Mouse (Mus musculus) limb, embryonic 14.5 days (tissue): ENCODE measurements around the gene Slc24a3. TPM values are rescaled to one million over a fixed set of nuclear protein-coding genes. Genes with fewer than 3 reads are reported as not detected.

Experiments used
- ATAC-seq: fragments of 200-750 bp; cut with Nextera tagmentation; 2 replicates; pipeline ENCODE4 v1.8.0; 2017; ENCODE audit warnings: low read depth, moderate number of reproducible peaks, moderate TSS enrichment; ENCODE audit not compliant: low FRiP score
- DNase-seq: peaks from one replicate; pipeline ENCODE4 v3.0.0-alpha.2; 2015; ENCODE audit warnings: low spot score
- H3K27ac ChIP-seq: fragments of 300-500 bp; sonication (generic); replicated peaks from 2 replicates; pipeline ENCODE4 v1.5.1; 2014; ENCODE audit warnings: low read depth, mild to moderate bottlenecking, low read length, moderate library complexity, mixed read lengths
- H3K27me3 ChIP-seq: fragments of 300-500 bp; sonication (generic); 2 replicates; pipeline ENCODE4 v1.6.1; 2014; ENCODE audit warnings: low read length, mixed read lengths; ENCODE audit not compliant: control insufficient read depth, insufficient read depth
- H3K36me3 ChIP-seq: fragments of 300-500 bp; sonication (generic); 2 replicates; pipeline ENCODE4 v1.6.1; 2014; ENCODE audit warnings: mild to moderate bottlenecking, low read length, moderate library complexity, mixed read lengths; ENCODE audit not compliant: control insufficient read depth, insufficient read depth
- H3K4me1 ChIP-seq: fragments of 300-500 bp; sonication (generic); 2 replicates; pipeline ENCODE4 v1.6.1; 2014; ENCODE audit warnings: antibody characterized with exemption, low read length, mixed read lengths; ENCODE audit not compliant: control insufficient read depth, insufficient read depth
- H3K4me2 ChIP-seq: fragments of 300-500 bp; sonication (generic); replicated peaks from 2 replicates; pipeline ENCODE4 v1.6.1; 2014; ENCODE audit warnings: low read depth, mild to moderate bottlenecking, low read length, moderate library complexity; ENCODE audit not compliant: severe bottlenecking
- H3K4me3 ChIP-seq: fragments of 300-500 bp; sonication (generic); replicated peaks from 2 replicates; pipeline ENCODE4 v1.5.1; 2014; ENCODE audit warnings: low read length
- H3K9ac ChIP-seq: fragments of 300-500 bp; sonication (generic); 2 replicates; pipeline ENCODE4 v1.6.1; 2014; ENCODE audit warnings: mild to moderate bottlenecking, low read depth, low read length, moderate library complexity; ENCODE audit not compliant: severe bottlenecking
- H3K9me3 ChIP-seq: fragments of 300-500 bp; sonication (generic); 2 replicates; pipeline ENCODE4 v1.6.1; 2016; ENCODE audit warnings: low read length; ENCODE audit not compliant: control insufficient read depth
- POLR2A ChIP-seq: fragments of 200-500 bp; IDR thresholded peaks from 2 replicates; pipeline ENCODE4 v1.8.0; 2012; ENCODE audit warnings: inconsistent platforms, mild to moderate bottlenecking, moderate library complexity, borderline replicate concordance; ENCODE audit not compliant: insufficient read depth, insufficient read length; ENCODE audit errors: extremely low read depth
- WGBS: fragments of 180-500 bp; shearing (Covaris S2); extraction: QIAGEN DNeasy Blood & Tissue Kit; methylation state at CpG from one replicate; pipeline ENCODE4 v1.1.7; 2014; 5-methylcytosine and 5-hydroxymethylcytosine counted together
- polyA plus RNA-seq, 2 experiments: library from polyadenylated mRNA; depleted of rRNA in 1 of 2; stranded (reverse) in 1 of 2; unstranded in 1 of 2; fragments of >200 nt; fragmentation: Nextera tagmentation in 1 of 2; extraction: Ambion mirVana in 1 of 2; gene quantifications; 2 replicates each; pipeline versions ENCODE4 v1.2.1 to v1.2.3; 2012 to 2014

Gene Slc24a3
- polyA plus RNA-seq, 2 experiments, result 4.7 to 7.4 TPM

DNA sequence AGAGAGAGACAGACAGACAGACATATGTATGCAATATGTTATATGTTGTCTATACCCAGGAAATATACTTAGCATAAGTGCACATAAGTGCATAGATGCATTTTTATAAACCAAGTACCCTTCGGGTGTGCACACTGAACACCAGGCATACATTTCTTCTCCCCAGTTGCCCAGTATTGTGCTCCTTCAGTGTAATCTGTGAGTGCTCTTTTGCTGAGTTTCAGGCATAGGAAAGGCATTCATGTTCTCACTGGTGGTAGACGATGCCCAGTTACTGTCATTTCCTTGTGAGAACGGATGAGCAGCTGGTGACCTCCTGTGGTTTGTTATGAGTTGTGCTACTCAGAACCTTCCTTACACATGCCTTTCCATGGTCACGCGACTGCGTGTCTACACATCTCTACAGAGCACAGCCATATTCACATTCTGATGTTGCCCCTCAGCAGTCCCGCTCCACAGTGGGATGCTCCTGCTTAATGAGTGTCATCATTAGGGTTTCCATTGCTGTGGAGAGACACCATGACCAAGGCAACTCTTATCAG is 29.0 kb downstream of the Slc24a3 start:
- 91% methylated on average over 7 of the region's 7 CpGs for whole genome bisulfite sequencing
- Histone ChIP-seq H3K27ac (no peak overlapping the region), H3K4me3 (no peak overlapping the region), H3K36me3 (no peaks in the 10 kb centered on the region), H3K4me1 (no peaks in the 10 kb centered on the region), H3K4me2 (no peak overlapping the region), H3K27me3 (no peaks in the 10 kb centered on the region), H3K9me3 (no peaks in the 10 kb centered on the region), H3K9ac (no peak overlapping the region)
- no peak for TF ChIP-seq POLR2A
- ATAC-seq (no peak), DNase-seq (no peak)

GRCm38 (mm10) chr2:145197076-145197475 is 29.5 kb downstream of the Slc24a3 start:
- no peak for TF ChIP-seq POLR2A
- ATAC-seq (no peak), DNase-seq (no peak)
- Histone ChIP-seq H3K27me3 (no peaks in the 10 kb centered on the region), H3K4me3 (no peak overlapping the region), H3K36me3 (no peaks in the 10 kb centered on the region), H3K9ac (no peak overlapping the region), H3K4me1 (no peaks in the 10 kb centered on the region), H3K4me2 (no peak overlapping the region), H3K9me3 (no peaks in the 10 kb centered on the region), H3K27ac (no peak overlapping the region)
- 89% methylated on average over 4 of the region's 4 CpGs for WGBS

- no peaks in the 10 kb centered on the region for H3K27me3 ChIP-seq
- H3K9ac ChIP-seq, result no peak overlapping the region
- TF ChIP-seq POLR2A, result no peak
- DNase-seq (no peak), ATAC-seq (no peak)
- no peak overlapping the region for H3K27ac ChIP-seq
- no peaks in the 10 kb centered on the region for H3K4me1 ChIP-seq
- no peaks in the 10 kb centered on the region for H3K9me3 ChIP-seq
- no peaks in the 10 kb centered on the region for H3K36me3 ChIP-seq
- 95% methylated on average over 11 of the region's 11 CpGs for WGBS
- no peak overlapping the region for H3K4me2 ChIP-seq
- no peak overlapping the region for H3K4me3 ChIP-seq
Observed at GRCm38 (mm10) chr2:145213587-145213986, 46.0 kb downstream of the Slc24a3 start.

- no peak overlapping the region for H3K9ac ChIP-seq
- H3K27ac ChIP-seq, result no peak overlapping the region
- H3K36me3 ChIP-seq, result no peaks in the 10 kb centered on the region
- no peaks in the 10 kb centered on the region for H3K27me3 ChIP-seq
- no peaks in the 10 kb centered on the region for H3K4me1 ChIP-seq
- no peaks in the 10 kb centered on the region for H3K9me3 ChIP-seq
- TF ChIP-seq POLR2A, result no peak
- 71% methylated on average over 8 of the region's 8 CpGs for WGBS
- H3K4me3 ChIP-seq, result no peak overlapping the region
- no peak for DNase-seq
- no peak for ATAC-seq
- H3K4me2 ChIP-seq, result no peak overlapping the region
Observed at GRCm38 (mm10) chr2:145214086-145214831, 46.7 kb downstream of the Slc24a3 start.

DNA sequence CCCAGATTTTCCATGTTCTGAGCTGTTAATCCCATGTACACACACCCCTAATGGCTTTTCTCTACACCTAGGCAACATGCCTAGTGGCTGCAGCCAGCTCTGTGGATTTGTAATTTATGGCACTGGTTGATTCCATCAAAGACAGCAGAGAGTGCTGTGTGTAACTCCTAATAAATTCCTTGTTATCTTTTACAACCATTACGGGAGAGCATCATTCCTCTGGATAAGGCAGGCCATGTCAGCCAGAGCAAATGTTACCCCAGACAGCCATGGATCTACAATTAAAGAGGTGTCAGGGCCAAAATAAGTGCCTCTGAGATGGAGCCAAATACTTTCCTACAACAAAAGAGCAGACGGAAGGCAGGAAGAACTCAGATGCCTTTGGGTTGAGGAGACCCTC is 49.0 kb downstream of the Slc24a3 start:
- H3K27ac ChIP-seq, result no peak overlapping the region
- H3K9ac ChIP-seq, result no peak overlapping the region
- TF ChIP-seq POLR2A, result no peak
- no peaks in the 10 kb centered on the region for H3K36me3 ChIP-seq
- ATAC-seq, result no peak
- WGBS, result 17% methylated on average over 2 of the region's 2 CpGs
- no peak overlapping the region for H3K4me2 ChIP-seq
- no peak overlapping the region for H3K4me3 ChIP-seq
- no peaks in the 10 kb centered on the region for H3K27me3 ChIP-seq
- H3K4me1 ChIP-seq, result no peaks in the 10 kb centered on the region
- H3K9me3 ChIP-seq, result no peaks in the 10 kb centered on the region
- DNase-seq, result no peak
